In genomic region chr2:16929974-16930373, GRCm38 (mm10) we compare ENCODE assay signal across 24 mouse cellular contexts.
"Had no signal": no experiment of that assay in that cellular context is flagged by ENCODE, and none has a peak within 500 bp of the region (broad histone marks: within the 10 kb centered on the region; RNA-seq: fewer than 3 reads in every experiment).

No protein-coding gene starts in this region.

- H3K4me2 ChIP-seq: limb, embryonic 13.5 days; liver, embryonic 12.5 days; liver, embryonic 15.5 days; lung, embryonic 15.5 days; midbrain, embryonic 13.5 days; neural tube, embryonic 13.5 days; stomach, embryonic 15.5 days had no signal

- H3K9ac ChIP-seq: limb, embryonic 13.5 days; liver, embryonic 12.5 days; liver, embryonic 15.5 days; lung, embryonic 15.5 days; midbrain, embryonic 13.5 days; neural tube, embryonic 13.5 days; stomach, embryonic 15.5 days had no signal

- ATAC-seq: liver, embryonic 12.5 days; midbrain, embryonic 13.5 days; midbrain, embryonic 16.5 days had no signal

- DNase-seq: kidney, postnatal 25 days; layer of hippocampus, adult 9-11 months; liver; lung, adult 18-20 months; lung, postnatal 10 days; lung, postnatal 36 days; retina, postnatal 1 day; right cerebral cortex, postnatal 25 days; spleen, adult 18-20 months; thymus, postnatal 25 days had no signal

- H3K27me3 ChIP-seq: limb, embryonic 13.5 days; liver, embryonic 12.5 days; liver, embryonic 15.5 days; lung, embryonic 15.5 days; megakaryocyte, embryonic 14.5 days; midbrain, embryonic 13.5 days; neural tube, embryonic 13.5 days; stomach, embryonic 15.5 days had no signal

- H3K9me3 ChIP-seq: limb, embryonic 10.5 days; limb, embryonic 13.5 days; liver, embryonic 12.5 days; liver, embryonic 15.5 days; lung, embryonic 15.5 days; midbrain, embryonic 10.5 days; midbrain, embryonic 13.5 days; neural tube, embryonic 13.5 days; stomach, embryonic 15.5 days had no signal

- H3K4me1 ChIP-seq: limb, embryonic 10.5 days; limb, embryonic 13.5 days; liver, embryonic 12.5 days; liver, embryonic 15.5 days; lung, embryonic 15.5 days; megakaryocyte, embryonic 14.5 days; midbrain, embryonic 10.5 days; midbrain, embryonic 13.5 days; neural tube, embryonic 13.5 days; stomach, embryonic 15.5 days had no signal

- H3K27ac ChIP-seq: kidney, postnatal 0 days; layer of hippocampus, adult 2 months; limb, embryonic 10.5 days; limb, embryonic 13.5 days; liver, embryonic 12.5 days; liver, embryonic 15.5 days; lung, embryonic 15.5 days; midbrain, embryonic 10.5 days; midbrain, embryonic 13.5 days; neural tube, embryonic 13.5 days; stomach, embryonic 15.5 days had no signal

- H3K4me3 ChIP-seq: layer of hippocampus, adult 2 months; limb, embryonic 10.5 days; limb, embryonic 13.5 days; liver, embryonic 12.5 days; liver, embryonic 15.5 days; lung, embryonic 15.5 days; megakaryocyte, embryonic 14.5 days; midbrain, embryonic 10.5 days; midbrain, embryonic 13.5 days; myocyte; neural tube, embryonic 13.5 days; stomach, embryonic 15.5 days had no signal

- H3K36me3 ChIP-seq: limb, embryonic 10.5 days; limb, embryonic 13.5 days; liver, embryonic 12.5 days; liver, embryonic 15.5 days; lung, embryonic 15.5 days; midbrain, embryonic 10.5 days; midbrain, embryonic 13.5 days; neural tube, embryonic 13.5 days; stomach, embryonic 15.5 days had no signal
